Mouse (Mus musculus) spleen, embryonic (tissue): Measurements from ENCODE around the gene Mapk11.

Experiments
- CTCF ChIA-PET: fragments of 350-600 bp; sonication (Branson Sonifier 250); formaldehyde crosslinking; loops from one replicate; lab custom pipeline; 2022; lab: Charles Lee

Gene Mapk11

GRCm38 (mm10) chr15:89118007-89118406 lies 31.4 kb downstream of the Mapk11 start:
- CTCF ChIA-PET: no interaction called here

GRCm38 (mm10) chr15:89110147-89110546 lies 39.3 kb downstream of the Mapk11 start:
- CTCF ChIA-PET: no interaction called here

- CTCF ChIA-PET: no interaction called here
Observed at GRCm38 (mm10) chr15:89106976-89107375, 42.5 kb downstream of the Mapk11 start.

GRCm38 (mm10) chr15:89106073-89106472 lies 43.4 kb downstream of the Mapk11 start:
- CTCF ChIA-PET: no interaction called here

GRCm38 (mm10) chr15:89104425-89104824 lies 45.0 kb downstream of the Mapk11 start:
- CTCF ChIA-PET: no interaction called here

GRCm38 (mm10) chr15:89103921-89104320 lies 45.5 kb downstream of the Mapk11 start:
- CTCF ChIA-PET: no interaction called here

GRCm38 (mm10) chr15:89102646-89103045 lies 46.8 kb downstream of the Mapk11 start:
- CTCF ChIA-PET: no interaction called here

- CTCF ChIA-PET: no interaction called here
Observed at GRCm38 (mm10) chr15:89100823-89101222, 48.6 kb downstream of the Mapk11 start.

GRCm38 (mm10) chr15:89098616-89099015 lies 50.8 kb downstream of the Mapk11 start:
- CTCF ChIA-PET: no interaction called here

- CTCF ChIA-PET: interaction anchor here (0.5 kb wide), 1 partner anchor 107 kb away, joined by 5 read pairs; no protein-coding TSS in a partner anchor
Observed at GRCm38 (mm10) chr15:89097450-89097849, 52.0 kb downstream of the Mapk11 start.
